Mouse (Mus musculus) megakaryocyte, embryonic 14.5 days (primary cell): ENCODE data around the gene Cdkl2.

Source experiments
- FLI1 ChIP-seq: IDR thresholded peaks from 2 replicates; pipeline ENCODE4 v1.6.1; 2012; ENCODE audit warnings: low read length, inconsistent platforms, mixed read lengths
- GATA1 ChIP-seq: IDR thresholded peaks from 3 replicates; pipeline ENCODE4 v1.6.1; 2012; ENCODE audit warnings: mixed read lengths, low read length, inconsistent platforms, borderline replicate concordance

GRCm38 (mm10) chr5:91991191-91991937, 52.3 kb downstream of the Cdkl2 start:
- TF ChIP-seq FLI1, result no peak
- no peak for TF ChIP-seq GATA1
